Mouse (Mus musculus) thymus, postnatal 36 days (tissue): ENCODE results near the gene Uvssa.

Experiments used
- DNase-seq, 2 experiments: peaks; one replicate each; pipeline ENCODE4 v3.0.0; 2022; ENCODE audit warnings: mixed read lengths in 2 of 2

The Uvssa gene

DNA sequence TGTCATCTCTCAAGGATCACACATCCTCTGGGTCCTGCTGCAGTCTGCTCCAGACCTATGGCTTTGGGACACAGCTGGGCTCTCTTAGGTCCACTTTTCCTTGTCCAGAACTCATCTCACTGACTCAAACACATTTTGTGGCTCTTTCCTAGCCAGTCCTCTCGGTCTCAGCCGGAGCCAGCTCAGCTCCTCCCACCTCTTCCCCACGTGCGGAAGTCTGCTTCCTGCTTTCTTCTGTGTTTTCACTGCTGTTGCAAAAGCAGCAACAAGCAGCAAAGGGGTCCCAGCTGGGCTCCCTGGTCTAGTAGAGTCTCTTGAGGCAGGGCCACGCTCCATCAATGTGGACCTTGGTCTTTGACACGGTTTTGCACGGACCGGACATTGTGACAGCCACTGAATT lies 77.4 kb downstream of the Uvssa start:
- peak in 1 of 2 experiments; percentile 12 for DNase-seq

DNA sequence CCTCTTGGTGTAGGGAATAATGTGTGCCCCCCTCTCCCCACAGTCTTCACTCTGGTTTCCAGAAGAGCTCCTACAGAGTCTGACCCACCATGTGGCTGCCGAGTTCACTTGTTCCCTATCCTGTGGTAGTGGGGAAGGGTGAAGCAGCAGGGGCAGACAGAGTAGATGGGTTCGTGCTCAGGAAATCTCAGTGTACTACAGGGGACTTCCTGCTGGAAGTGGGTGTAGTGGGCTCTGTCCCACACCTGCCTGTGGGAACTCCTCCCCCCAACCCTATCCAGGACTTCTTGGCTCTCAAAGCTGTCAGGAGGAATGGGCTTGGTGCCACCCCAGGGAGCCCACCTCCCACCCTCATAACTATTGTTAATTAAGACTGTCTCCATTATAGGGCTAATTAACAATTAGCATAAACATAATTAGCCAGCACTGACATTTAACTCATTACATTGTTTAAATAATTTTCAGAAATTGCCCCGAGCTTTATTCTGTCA lies 79.8 kb downstream of the Uvssa start:
- no peak for DNase-seq

DNA sequence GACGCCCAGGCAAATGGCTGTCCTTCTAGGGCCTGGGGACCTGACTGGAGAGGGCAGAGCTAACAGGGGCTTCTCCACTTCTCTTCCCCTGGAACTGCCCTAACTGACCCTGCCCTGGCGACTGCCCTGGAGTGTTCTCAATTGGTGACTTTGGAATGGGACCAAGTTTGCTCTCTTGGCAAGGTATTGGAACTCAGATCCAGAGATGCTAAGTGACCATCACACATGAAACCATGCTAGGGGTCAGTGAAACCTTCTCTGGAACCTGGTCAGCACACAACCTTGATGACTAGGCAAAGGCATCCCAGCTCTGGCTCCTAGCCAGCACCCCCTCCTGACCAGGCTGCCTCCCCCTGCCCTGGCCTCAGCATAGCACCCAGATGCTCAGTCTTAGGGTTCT lies 80.8 kb downstream of the Uvssa start:
- DNase-seq: no peak

DNA sequence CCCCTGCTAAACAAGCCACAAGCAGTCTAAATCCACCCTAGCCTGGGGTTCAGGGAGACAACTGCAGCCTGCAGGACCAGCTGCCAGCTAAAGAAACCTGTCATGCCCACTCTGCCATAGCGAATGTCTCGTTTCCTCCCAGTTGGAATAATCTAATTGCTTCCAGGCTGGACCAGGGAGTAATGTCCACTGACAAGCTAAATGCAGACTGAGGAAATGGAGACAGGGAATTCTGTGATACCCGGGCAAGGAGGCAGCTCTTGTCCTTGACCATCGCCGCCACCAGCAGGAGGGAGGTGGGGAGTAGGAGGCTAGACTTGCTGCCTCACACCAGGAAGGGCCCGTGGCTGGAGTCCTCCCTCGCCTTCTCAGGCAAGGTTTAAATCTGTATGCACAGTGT lies 86.0 kb downstream of the Uvssa start:
- no peak for DNase-seq

DNA sequence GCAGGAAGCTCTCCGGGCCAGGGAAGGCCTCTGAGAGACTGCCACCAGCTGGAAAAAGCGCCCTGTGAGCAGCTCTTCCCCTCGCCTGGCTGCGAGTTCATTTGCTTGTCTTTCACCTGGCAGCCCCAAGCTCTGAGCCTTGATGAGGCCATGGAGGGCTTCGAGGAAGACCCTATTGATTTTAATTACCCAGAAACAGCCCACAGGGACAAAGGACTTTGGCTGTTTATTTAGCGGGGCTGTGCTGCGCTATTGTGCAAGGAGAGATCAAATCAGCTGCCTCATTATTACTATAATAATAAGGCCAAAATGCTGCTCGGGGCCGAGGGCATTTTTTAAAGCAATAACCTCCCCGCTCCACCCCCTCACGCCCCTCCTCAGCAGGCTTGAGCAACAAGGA lies 87.1 kb downstream of the Uvssa start:
- DNase-seq: no peak
